Mouse (Mus musculus): ENCODE data around the gene Capn1. TPM values are rescaled to one million over a fixed set of nuclear protein-coding genes. Genes with fewer than 3 reads are reported as not detected.

Gene Capn1
- polyA plus RNA-seq, 1 experiment = 68.9 TPM

DNA sequence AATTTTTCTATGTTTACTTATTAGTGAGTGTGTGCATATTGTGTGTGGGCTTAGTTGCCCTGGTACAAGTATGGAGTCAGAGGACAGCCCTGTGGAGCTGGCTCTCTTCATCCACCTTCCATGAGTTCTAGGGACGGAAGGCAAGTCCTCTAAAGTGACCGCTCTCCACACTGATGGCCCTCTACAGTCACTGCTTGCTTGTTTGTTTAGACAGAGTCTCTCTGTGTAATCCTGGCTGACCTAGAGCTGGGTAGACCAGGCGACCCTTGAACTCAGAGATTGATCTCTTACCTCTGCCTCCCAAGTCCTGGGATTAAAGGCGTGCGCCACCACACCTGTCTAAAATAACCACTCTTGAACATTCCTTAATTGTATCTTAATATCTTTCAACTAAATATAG lies 58.3 kb downstream of the Capn1 start:
- peaks cover 12% of the 10 kb centered on the region for H3K4me1 ChIP-seq (ENCODE audit: control insufficient read depth, insufficient read depth, low read length)
- no peak overlapping the region for H3K4me3 ChIP-seq (replicated peaks; ENCODE audit: extremely low read depth, low read depth, low read length)
- no peak for TF ChIP-seq CTCF (IDR thresholded peaks at IDR 0.05; ENCODE audit: insufficient read depth, low read length)
- no peak for TF ChIP-seq POLR2A (IDR thresholded peaks at IDR 0.05; ENCODE audit: borderline replicate concordance, extremely low read depth, low read depth, low read length)
- WGBS = 87% methylated on average over 5 of the region's 5 CpGs
- DNase-seq = no peak

DNA sequence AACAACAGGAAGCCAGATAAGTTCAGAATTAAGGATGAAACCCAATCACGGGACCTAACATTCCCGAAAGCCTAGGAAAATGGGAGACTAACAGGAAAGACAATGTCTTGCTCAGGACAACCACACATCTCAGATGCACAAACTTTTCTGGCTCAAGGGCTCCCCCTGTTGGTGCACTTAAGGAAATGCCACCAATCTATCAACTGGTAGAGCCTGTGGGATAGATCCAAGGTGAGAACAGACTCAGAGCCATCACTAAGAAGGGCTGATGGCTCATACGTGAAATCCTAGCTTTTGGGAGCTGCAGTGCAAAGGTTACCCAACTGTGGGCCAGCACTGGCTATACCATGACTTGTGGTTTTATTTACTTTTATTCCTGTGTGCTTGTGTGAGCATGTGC lies 59.0 kb downstream of the Capn1 start:
- H3K4me1 ChIP-seq (ENCODE audit: control insufficient read depth, insufficient read depth, low read length) = peaks cover 14% of the 10 kb centered on the region
- no peak overlapping the region for H3K4me3 ChIP-seq (replicated peaks; ENCODE audit: extremely low read depth, low read depth, low read length)
- peak; percentile 84 for DNase-seq
- 9% methylated on average over 3 of the region's 3 CpGs for WGBS
- TF ChIP-seq POLR2A (IDR thresholded peaks at IDR 0.05; ENCODE audit: borderline replicate concordance, extremely low read depth, low read depth, low read length) (no peak), CTCF (IDR thresholded peaks at IDR 0.05; ENCODE audit: insufficient read depth, low read length) (peak; percentile 59)

DNA sequence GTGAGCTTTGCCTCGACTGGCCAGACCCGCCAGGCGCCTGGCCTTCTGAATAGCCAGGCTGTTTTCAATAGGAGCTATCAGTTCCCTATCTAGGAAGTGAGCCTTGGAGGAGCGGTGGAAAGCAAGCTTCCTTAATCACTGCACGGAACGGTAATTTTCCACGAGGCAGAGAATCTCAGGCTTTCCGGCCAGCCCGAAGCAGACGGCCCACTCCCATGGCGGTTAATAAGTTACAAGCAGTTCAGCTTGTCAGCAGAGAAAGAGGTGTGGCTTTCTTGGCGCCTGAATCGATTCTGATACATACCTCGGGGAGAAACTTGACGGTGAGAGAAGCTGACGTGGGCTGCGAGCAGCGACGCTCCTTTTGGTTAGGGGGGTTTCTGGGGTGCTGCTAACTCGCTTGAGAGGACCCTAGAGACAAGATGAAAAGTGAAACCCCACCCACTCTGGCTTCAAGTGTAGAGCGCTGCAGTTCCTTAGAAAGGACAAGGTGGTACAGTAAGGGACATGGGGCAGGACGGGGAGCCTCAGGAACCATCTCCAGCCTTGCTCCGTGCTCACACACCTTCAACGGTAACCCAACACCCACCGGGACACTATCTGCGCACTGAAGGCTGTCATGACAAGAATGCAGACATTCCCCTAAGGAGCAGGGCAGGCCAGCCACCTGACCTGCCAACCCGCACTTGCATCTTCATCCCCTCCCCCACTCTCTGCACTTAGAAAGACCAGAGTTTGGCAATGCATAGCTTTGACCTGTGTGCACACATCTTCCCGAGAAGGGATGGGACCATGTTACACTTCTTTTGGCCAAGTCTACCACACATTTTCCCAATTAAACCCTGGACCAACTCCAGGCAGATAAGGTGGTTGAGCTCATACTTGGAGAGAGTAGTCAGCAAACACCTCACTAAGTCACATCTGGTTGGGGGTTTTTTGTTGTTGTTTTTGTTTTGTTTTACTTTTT lies 59.7 kb downstream of the Capn1 start:
- Histone ChIP-seq H3K4me1 (ENCODE audit: control insufficient read depth, insufficient read depth, low read length) (peaks cover 18% of the 10 kb centered on the region), H3K4me3 (replicated peaks; ENCODE audit: extremely low read depth, low read depth, low read length) (peak overlapping the region; percentile 40)
- 51% methylated on average over 28 of the region's 28 CpGs for WGBS
- TF ChIP-seq CTCF (IDR thresholded peaks at IDR 0.05; ENCODE audit: insufficient read depth, low read length) (no peak), POLR2A (IDR thresholded peaks at IDR 0.05; ENCODE audit: borderline replicate concordance, extremely low read depth, low read depth, low read length) (no peak)
- peak; percentile 38 for DNase-seq

DNA sequence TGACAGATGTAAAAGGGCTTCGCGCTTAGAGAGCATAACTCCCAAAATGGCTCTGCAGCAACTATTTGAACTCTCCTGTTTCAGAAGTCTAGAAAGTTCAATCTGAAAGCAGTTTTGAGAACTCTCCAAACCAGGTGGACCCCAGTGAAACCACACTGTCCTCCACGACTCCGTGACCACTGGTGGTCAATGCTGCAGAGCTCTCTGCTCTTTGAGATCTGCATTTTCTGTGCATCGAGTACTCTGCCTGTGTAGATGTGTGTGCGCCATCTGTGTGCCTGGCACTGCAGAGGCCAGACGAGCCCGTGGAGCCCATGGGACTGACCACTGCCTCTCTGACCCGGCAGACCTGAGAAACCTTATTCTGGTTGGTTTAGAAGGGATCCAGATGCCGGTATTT lies 60.8 kb downstream of the Capn1 start:
- TF ChIP-seq CTCF (IDR thresholded peaks at IDR 0.05; ENCODE audit: insufficient read depth, low read length) (no peak), POLR2A (IDR thresholded peaks at IDR 0.05; ENCODE audit: borderline replicate concordance, extremely low read depth, low read depth, low read length) (no peak)
- DNase-seq = no peak
- H3K4me3 ChIP-seq (replicated peaks; ENCODE audit: extremely low read depth, low read depth, low read length) = no peak overlapping the region
- WGBS = 85% methylated on average over 10 of the region's 10 CpGs
- peaks cover 18% of the 10 kb centered on the region for H3K4me1 ChIP-seq (ENCODE audit: control insufficient read depth, insufficient read depth, low read length)

DNA sequence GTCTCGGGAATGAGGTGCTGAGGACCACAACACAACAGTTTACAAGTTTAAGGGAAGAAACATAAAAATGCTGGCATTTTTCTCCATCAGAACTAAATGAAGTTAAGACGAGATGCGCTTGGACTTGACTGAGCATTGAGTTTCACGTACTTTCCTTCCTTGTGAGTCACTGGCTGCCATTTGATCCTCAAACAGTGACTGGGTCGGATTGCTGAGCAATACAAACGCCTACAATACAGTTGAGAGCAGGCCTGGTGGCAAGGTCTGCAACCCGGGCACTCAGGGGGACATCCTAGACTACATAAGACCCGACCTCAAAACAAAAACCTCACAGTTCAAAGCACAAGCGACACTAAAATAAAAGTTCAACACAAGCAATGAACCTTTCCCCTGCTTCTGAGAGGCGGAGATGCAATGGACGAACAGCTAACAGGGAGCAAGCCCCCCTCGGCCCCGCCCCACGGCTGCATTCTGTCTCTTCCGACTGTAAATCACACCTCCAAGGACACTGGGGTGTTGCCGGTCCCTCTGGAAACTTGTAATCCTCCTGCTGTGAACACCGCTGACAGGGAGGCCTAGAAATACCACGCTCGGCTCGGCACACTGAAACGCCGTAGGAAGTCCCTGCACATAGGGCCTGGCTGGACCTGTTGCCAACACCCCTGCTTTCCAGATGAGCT lies 61.5 kb downstream of the Capn1 start:
- peaks cover 18% of the 10 kb centered on the region for H3K4me1 ChIP-seq (ENCODE audit: control insufficient read depth, insufficient read depth, low read length)
- no peak overlapping the region for H3K4me3 ChIP-seq (replicated peaks; ENCODE audit: extremely low read depth, low read depth, low read length)
- TF ChIP-seq POLR2A (IDR thresholded peaks at IDR 0.05; ENCODE audit: borderline replicate concordance, extremely low read depth, low read depth, low read length) (no peak), CTCF (IDR thresholded peaks at IDR 0.05; ENCODE audit: insufficient read depth, low read length) (no peak)
- DNase-seq = no peak
- WGBS = 91% methylated on average over 22 of the region's 22 CpGs

DNA sequence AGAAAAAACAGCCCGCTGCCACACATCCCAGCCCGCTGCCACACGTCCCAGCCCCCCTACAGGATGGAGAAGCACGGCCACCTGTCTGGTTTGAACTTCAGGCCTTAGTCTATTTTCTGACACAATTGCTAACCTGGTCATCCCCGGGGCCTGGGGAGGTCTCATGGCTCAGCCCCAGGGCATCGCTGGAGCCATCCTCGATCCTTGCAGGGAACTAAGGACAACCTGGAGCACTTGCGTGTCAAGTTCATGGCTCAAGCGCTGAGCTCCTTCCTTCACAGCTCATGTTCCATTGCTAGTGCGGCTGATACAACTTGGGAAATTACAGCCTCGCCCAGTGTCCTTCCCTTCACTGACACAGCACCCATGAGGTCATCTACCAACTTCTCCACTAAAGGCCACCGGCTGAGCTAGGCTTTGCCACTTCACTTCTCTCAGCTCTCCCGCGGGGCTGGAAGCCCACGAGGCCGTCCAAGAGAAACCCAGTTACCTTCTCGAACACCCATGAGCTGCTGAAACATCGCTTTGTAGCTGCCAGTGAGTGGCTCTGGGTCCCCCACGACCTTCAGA lies 62.4 kb downstream of the Capn1 start:
- H3K4me3 ChIP-seq (replicated peaks; ENCODE audit: extremely low read depth, low read depth, low read length) = no peak overlapping the region
- no peak for DNase-seq
- H3K4me1 ChIP-seq (ENCODE audit: control insufficient read depth, insufficient read depth, low read length) = peaks cover 18% of the 10 kb centered on the region
- WGBS = 87% methylated on average over 19 of the region's 19 CpGs
- TF ChIP-seq POLR2A (IDR thresholded peaks at IDR 0.05; ENCODE audit: borderline replicate concordance, extremely low read depth, low read depth, low read length) = no peak
- TF ChIP-seq CTCF (IDR thresholded peaks at IDR 0.05; ENCODE audit: insufficient read depth, low read length) = no peak

DNA sequence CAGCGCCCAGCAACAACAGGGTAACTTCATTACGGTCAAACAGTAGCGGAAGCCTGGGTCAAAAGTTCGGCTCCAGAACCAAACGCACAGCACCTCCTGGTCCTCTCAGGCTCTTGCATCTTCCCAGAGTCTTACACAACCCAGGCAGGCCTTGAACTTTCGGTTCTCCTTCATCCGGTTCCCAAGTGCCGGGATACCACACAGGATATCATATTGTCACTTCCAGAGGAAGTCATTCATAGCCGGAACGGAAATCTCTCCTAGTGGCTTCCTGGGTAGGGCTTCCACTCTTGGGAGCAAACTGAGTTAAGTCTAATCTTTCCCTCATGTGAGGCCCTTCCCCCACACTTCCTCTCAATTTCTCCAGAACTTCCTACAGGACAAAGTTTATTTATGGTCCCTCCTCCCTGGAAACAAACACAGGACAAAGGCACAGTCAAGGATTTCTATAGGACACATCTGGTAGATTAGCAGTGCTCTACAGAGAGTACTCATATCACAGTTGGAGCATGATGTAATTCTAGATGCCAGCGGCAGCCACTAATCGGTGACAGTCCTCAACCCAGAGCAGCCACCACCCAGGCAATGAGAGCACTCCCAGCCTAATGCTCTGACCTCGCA lies 63.5 kb downstream of the Capn1 start:
- Histone ChIP-seq H3K4me3 (replicated peaks; ENCODE audit: extremely low read depth, low read depth, low read length) (peak overlapping the region; percentile 22), H3K4me1 (ENCODE audit: control insufficient read depth, insufficient read depth, low read length) (peaks cover 18% of the 10 kb centered on the region)
- WGBS = 47% methylated on average over 13 of the region's 13 CpGs
- DNase-seq = no peak
- TF ChIP-seq CTCF (IDR thresholded peaks at IDR 0.05; ENCODE audit: insufficient read depth, low read length) (no peak), POLR2A (IDR thresholded peaks at IDR 0.05; ENCODE audit: borderline replicate concordance, extremely low read depth, low read depth, low read length) (no peak)

DNA sequence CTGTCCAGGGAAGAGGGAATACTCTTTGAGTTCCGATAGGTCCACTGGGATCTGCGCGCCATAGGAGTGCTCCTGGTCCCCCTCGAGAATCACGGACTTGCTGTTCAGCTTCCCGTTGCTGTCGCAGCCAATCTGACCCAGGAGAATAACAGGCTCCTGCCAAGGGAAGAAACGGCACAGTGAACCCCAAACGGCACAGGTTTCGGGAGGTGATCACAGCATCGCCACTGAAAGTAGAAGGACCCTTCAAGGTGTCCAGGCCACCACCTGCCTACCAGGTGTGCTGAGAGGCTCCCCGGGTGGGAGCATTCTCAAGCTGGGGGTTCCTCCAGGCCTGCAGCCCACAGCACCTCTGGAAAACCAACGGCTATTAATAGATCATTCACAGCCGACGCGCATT lies 64.1 kb downstream of the Capn1 start:
- Histone ChIP-seq H3K4me1 (ENCODE audit: control insufficient read depth, insufficient read depth, low read length) (peaks cover 18% of the 10 kb centered on the region), H3K4me3 (replicated peaks; ENCODE audit: extremely low read depth, low read depth, low read length) (peak overlapping the region; percentile 22)
- TF ChIP-seq CTCF (IDR thresholded peaks at IDR 0.05; ENCODE audit: insufficient read depth, low read length) (no peak), POLR2A (IDR thresholded peaks at IDR 0.05; ENCODE audit: borderline replicate concordance, extremely low read depth, low read depth, low read length) (no peak)
- WGBS = 73% methylated on average over 16 of the region's 16 CpGs
- DNase-seq = no peak

DNA sequence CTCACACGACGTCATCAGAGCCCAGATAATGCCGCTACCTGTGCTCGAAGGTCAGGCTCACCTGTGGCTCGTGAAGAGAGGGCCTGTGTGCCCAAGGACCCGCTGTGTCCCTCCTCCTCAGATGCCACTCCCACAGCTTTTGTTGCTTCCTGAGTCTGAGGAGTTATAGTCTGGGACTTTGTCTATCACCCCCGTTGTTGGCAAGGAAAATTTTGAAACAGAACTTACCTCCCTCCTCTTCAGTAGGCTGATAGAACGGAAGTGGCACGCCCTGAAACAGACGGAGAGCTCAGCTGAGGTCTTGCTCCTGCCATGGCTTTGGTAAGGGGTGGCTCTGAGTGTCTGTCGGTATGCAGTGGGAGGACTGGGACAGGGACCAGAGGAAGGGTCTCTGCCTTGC lies 65.5 kb downstream of the Capn1 start:
- WGBS = 86% methylated on average over 11 of the region's 11 CpGs

More for the DNA sequence above, 65.5 kb downstream of the Capn1 start:
- H3K4me3 ChIP-seq (replicated peaks; ENCODE audit: extremely low read depth, low read depth, low read length) = no peak overlapping the region
- TF ChIP-seq CTCF (IDR thresholded peaks at IDR 0.05; ENCODE audit: insufficient read depth, low read length) (no peak), POLR2A (IDR thresholded peaks at IDR 0.05; ENCODE audit: borderline replicate concordance, extremely low read depth, low read depth, low read length) (no peak)
- H3K4me1 ChIP-seq (ENCODE audit: control insufficient read depth, insufficient read depth, low read length) = peaks cover 24% of the 10 kb centered on the region
- no peak for DNase-seq

All from lung, adult 2 months (tissue).